In genomic region chr11:98966499-98967141, GRCm38 (mm10) we compare ENCODE assay signal across 9 mouse cellular contexts. TPM values are rescaled to one million over a fixed set of nuclear protein-coding genes. Genes with fewer than 3 reads are reported as not detected.
A peak's percentile ranks its signal among the peaks of the same experiment; 100 is the strongest.
DNase-seq lines count a peak whose midpoint lies in the region; ATAC-seq and TF ChIP-seq lines count a peak whose summit lies in the region.
"Had no signal": no experiment of that assay in that cellular context is flagged by ENCODE, and none has a peak within 500 bp of the region (broad histone marks: within the 10 kb centered on the region; RNA-seq: fewer than 3 reads in every experiment).

No protein-coding gene starts in this region.

- TF ChIP-seq POLR2A in cerebellum, adult 2 months (IDR thresholded peaks at IDR 0.05; ENCODE audit: borderline replicate concordance, insufficient read depth, low read length), result no peak
- TF ChIP-seq POLR2A in testis, adult 2 months (IDR thresholded peaks at IDR 0.05; ENCODE audit: control insufficient read depth, low read depth, low read length), result no peak

- intact Hi-C loops in left cerebral cortex, postnatal 4 days (cut with DNase I), result no loop called here

- H3K4me3 ChIP-seq in cerebellum, adult 2 months (replicated peaks; ENCODE audit: insufficient read depth, low read depth, low read length), result no peak overlapping the region
- peak overlapping the region; percentile 64; the same call in 1 of the 2 replicates for H3K4me3 ChIP-seq in hindbrain, embryonic 13.5 days
- H3K4me3 ChIP-seq in midbrain, embryonic 16.5 days (ENCODE audit: low read depth, low read length), result no peak overlapping the region
- peak overlapping the region; percentile 61 for H3K4me3 ChIP-seq in testis, adult 2 months (ENCODE audit: control insufficient read depth, low read depth, low read length)

- H3K4me1 ChIP-seq in cerebellum, adult 2 months (ENCODE audit: control insufficient read depth, insufficient read depth, low read length), result peaks cover 65% of the 10 kb centered on the region
- H3K4me1 ChIP-seq in hindbrain, embryonic 13.5 days (replicated peaks), result peaks cover 100% of the 10 kb centered on the region
- peaks cover 95% of the 10 kb centered on the region for H3K4me1 ChIP-seq in midbrain, embryonic 16.5 days (ENCODE audit: control insufficient read depth, insufficient read depth, low read length)
- H3K4me1 ChIP-seq in testis, adult 2 months (ENCODE audit: control insufficient read depth, insufficient read depth, low read length), result peaks cover 43% of the 10 kb centered on the region

- no peak for ATAC-seq in hindbrain, embryonic 13.5 days (ENCODE audit: low FRiP score)
- ATAC-seq in midbrain, embryonic 16.5 days, result peak; percentile 19; the same call in 1 of the 2 replicates

- no peak overlapping the region for H3K27ac ChIP-seq in cerebellum, adult 2 months (ENCODE audit: insufficient read depth, low read length)
- peak overlapping the region; percentile 95 for H3K27ac ChIP-seq in hindbrain, embryonic 13.5 days
- H3K27ac ChIP-seq in midbrain, embryonic 16.5 days (ENCODE audit: low read length), result 0 out of 2 replicates have a peak overlapping the region, but pooled peaks have one; percentile 32
- H3K27ac ChIP-seq in testis, adult 2 months (ENCODE audit: control insufficient read depth, insufficient read depth, low read depth, low read length), result peak overlapping the region; percentile 15; the same call in 1 of the 2 replicates

- WGBS in cerebellum, adult 2 months, result 17% methylated on average over 9 of the region's 9 CpGs
- 16% methylated on average over 8 of the region's 9 CpGs for WGBS in hindbrain, embryonic 13.5 days
- WGBS in midbrain, embryonic 16.5 days, result 30% methylated on average over 9 of the region's 9 CpGs

- peaks cover 12% of the 10 kb centered on the region for H3K36me3 ChIP-seq in hindbrain, embryonic 13.5 days
- no peaks in the 10 kb centered on the region for H3K36me3 ChIP-seq in midbrain, embryonic 16.5 days (ENCODE audit: control insufficient read depth, insufficient read depth, low read length)
- no peaks in the 10 kb centered on the region for H3K36me3 ChIP-seq in testis, adult 2 months (ENCODE audit: control insufficient read depth, insufficient read depth, low read length)

- DNase-seq in frontal cortex, adult 2 months (ENCODE audit: extremely low spot score in 1 of 2, low spot score in 1 of 2), result peak; percentile 67 to 70
- no peak for DNase-seq in frontal cortex, postnatal 25 days (ENCODE audit: low spot score in 2 of 2)
- DNase-seq in cerebellum, adult 2 months, result peak; percentile 82 to 87
- peak; percentile 95 for DNase-seq in gastrocnemius, adult 18-20 months (ENCODE audit: low spot score)
- peak; percentile 88 for DNase-seq in left cerebral cortex, postnatal 4 days

- no peaks in the 10 kb centered on the region for H3K27me3 ChIP-seq in cerebellum, adult 2 months (ENCODE audit: control insufficient read depth, insufficient read depth, low read length)
- no peaks in the 10 kb centered on the region for H3K27me3 ChIP-seq in hindbrain, embryonic 13.5 days
- H3K27me3 ChIP-seq in midbrain, embryonic 16.5 days (ENCODE audit: control insufficient read depth, insufficient read depth, low read depth, low read length), result peaks cover 4% of the 10 kb centered on the region; the same call in 1 of the 2 replicates
- H3K27me3 ChIP-seq in testis, adult 2 months (ENCODE audit: control insufficient read depth, insufficient read depth, low read length), result no peaks in the 10 kb centered on the region

- H3K4me2 ChIP-seq in hindbrain, embryonic 13.5 days, result peak overlapping the region; percentile 99
- H3K4me2 ChIP-seq in midbrain, embryonic 16.5 days (ENCODE audit: low read length), result no peak overlapping the region; the same call in 1 of the 2 replicates

- H3K9me3 ChIP-seq in hindbrain, embryonic 13.5 days, result no peaks in the 10 kb centered on the region
- H3K9me3 ChIP-seq in midbrain, embryonic 16.5 days (replicated peaks; ENCODE audit: control insufficient read depth, low read length, poor library complexity, severe bottlenecking), result no peaks in the 10 kb centered on the region

- H3K9ac ChIP-seq in hindbrain, embryonic 13.5 days, result peak overlapping the region; percentile 85
- peak overlapping the region; percentile 22; the same call in 1 of the 2 replicates for H3K9ac ChIP-seq in midbrain, embryonic 16.5 days (ENCODE audit: low read depth, low read length)

- peak; percentile 40; the same call in 1 of the 2 replicates for TF ChIP-seq CTCF in cerebellum, adult 2 months (IDR thresholded peaks at IDR 0.05; ENCODE audit: borderline replicate concordance, insufficient read depth, low read depth, low read length)
- TF ChIP-seq CTCF in testis, adult 2 months (IDR thresholded peaks at IDR 0.05; ENCODE audit: control insufficient read depth, insufficient read depth, insufficient replicate concordance, low read depth, low read length), result no peak

RNA-seq across cellular contexts. Expression of gene Gjd3, which starts 16.2 kb away (rescaled TPM):
- polyA plus RNA-seq in frontal cortex, adult 2 months (2012; rRNA removed), result 2.9 and 3.3 TPM in 2 replicates
- polyA plus RNA-seq in cerebellum, adult 2 months (2012; rRNA removed), result 1.2 and 2.1 TPM in 2 replicates
- not detected for total RNA-seq in gastrocnemius, adult 18-20 months (2021)
- polyA plus RNA-seq in hindbrain, embryonic 13.5 days (2015; fragmentation: Nextera tagmentation; extraction: Ambion mirVana), result 1.5 and 1.6 TPM in 2 replicates
- 1 to 10 TPM; 2.2 to 3.4 TPM for total RNA-seq in left cerebral cortex, postnatal 4 days (2021)
- 1.0 and 1.9 TPM in 2 replicates for polyA plus RNA-seq in midbrain, embryonic 16.5 days (2015; fragmentation: Nextera tagmentation; extraction: Ambion mirVana)
- polyA plus RNA-seq in testis, adult 2 months (2012; rRNA removed), result 13.6 and 23.8 TPM in 2 replicates
- total RNA-seq: hematopoietic stem cell, adult 5-6 weeks had no signal

RNA-seq across cellular contexts. Expression of gene Rara, which starts 39.0 kb away (rescaled TPM):
- polyA plus RNA-seq in frontal cortex, adult 2 months (2012; rRNA removed), result 6.4 and 7.9 TPM in 2 replicates
- 13.5 and 15.4 TPM in 2 replicates for polyA plus RNA-seq in cerebellum, adult 2 months (2012; rRNA removed)
- 10 to 100 TPM; 12.9 to 13.2 TPM for total RNA-seq in gastrocnemius, adult 18-20 months (2021)
- 17.1 and 20.3 TPM in 2 replicates for polyA plus RNA-seq in hindbrain, embryonic 13.5 days (2015; fragmentation: Nextera tagmentation; extraction: Ambion mirVana)
- total RNA-seq in left cerebral cortex, postnatal 4 days (2021), result 10 to 100 TPM; 20.3 to 21.5 TPM
- polyA plus RNA-seq in midbrain, embryonic 16.5 days (2015; fragmentation: Nextera tagmentation; extraction: Ambion mirVana), result 9.5 and 9.6 TPM in 2 replicates
- polyA plus RNA-seq in testis, adult 2 months (2012; rRNA removed), result 18.7 and 20.1 TPM in 2 replicates

RNA-seq across cellular contexts. Expression of gene Top2a, which starts 57.4 kb away (rescaled TPM):
- polyA plus RNA-seq in frontal cortex, adult 2 months (2012; rRNA removed), result 2.1 and 3.1 TPM in 2 replicates
- 0.11 and 0.25 TPM in 2 replicates for polyA plus RNA-seq in cerebellum, adult 2 months (2012; rRNA removed)
- total RNA-seq in gastrocnemius, adult 18-20 months (2021), result under 1 TPM; 0.09 to 0.21 TPM
- polyA plus RNA-seq in hindbrain, embryonic 13.5 days (2015; fragmentation: Nextera tagmentation; extraction: Ambion mirVana), result 55.7 and 62.2 TPM in 2 replicates
- total RNA-seq in left cerebral cortex, postnatal 4 days (2021), result 10 to 100 TPM; 28.2 to 28.4 TPM
- 20.4 and 29.1 TPM in 2 replicates for polyA plus RNA-seq in midbrain, embryonic 16.5 days (2015; fragmentation: Nextera tagmentation; extraction: Ambion mirVana)
- 19.4 and 20.4 TPM in 2 replicates for polyA plus RNA-seq in testis, adult 2 months (2012; rRNA removed)

RNA-seq across cellular contexts. Expression of gene Cdc6, which starts 59.0 kb away (rescaled TPM):
- 0.62 and 0.67 TPM in 2 replicates for polyA plus RNA-seq in frontal cortex, adult 2 months (2012; rRNA removed)
- polyA plus RNA-seq in cerebellum, adult 2 months (2012; rRNA removed), result 0.30 and 0.36 TPM in 2 replicates
- total RNA-seq in gastrocnemius, adult 18-20 months (2021), result under 1 TPM; 0.09 to 0.26 TPM
- 5.9 and 6.0 TPM in 2 replicates for polyA plus RNA-seq in hindbrain, embryonic 13.5 days (2015; fragmentation: Nextera tagmentation; extraction: Ambion mirVana)
- 1 to 10 TPM; 1.4 to 1.8 TPM for total RNA-seq in left cerebral cortex, postnatal 4 days (2021)
- 2.4 TPM in 2 replicates for polyA plus RNA-seq in midbrain, embryonic 16.5 days (2015; fragmentation: Nextera tagmentation; extraction: Ambion mirVana)
- polyA plus RNA-seq in testis, adult 2 months (2012; rRNA removed), result 2.5 and 2.9 TPM in 2 replicates

Comparison
In these comparisons a context has a peak if more than half of its experiments do, and no peak if none do; other contexts are left out.
1. DNase-seq: peak in frontal cortex, adult 2 months (2 of 2), cerebellum, adult 2 months (2 of 2), gastrocnemius, adult 18-20 months (single experiment) and left cerebral cortex, postnatal 4 days (single experiment); none in frontal cortex, postnatal 25 days (0 of 2).
2. H3K4me3 ChIP-seq: peak in hindbrain, embryonic 13.5 days (single experiment) and testis, adult 2 months (single experiment); none in cerebellum, adult 2 months (single experiment) and midbrain, embryonic 16.5 days (single experiment).